Mouse (Mus musculus) hindbrain, embryonic 13.5 days (tissue): ENCODE results near the gene Kremen2. TPM values are rescaled to one million over a fixed set of nuclear protein-coding genes. Genes with fewer than 3 reads are reported as not detected.

ENCODE experiments used
- ATAC-seq: fragments of 200-750 bp; cut with Nextera tagmentation; 2 replicates; pipeline ENCODE4 v1.8.0; 2017; ENCODE audit warnings: moderate TSS enrichment; ENCODE audit not compliant: low FRiP score
- H3K27ac ChIP-seq: fragments of 300-500 bp; sonication (generic); 2 replicates; pipeline ENCODE4 v1.5.1; 2015; ENCODE audit warnings: inconsistent platforms, mild to moderate bottlenecking, moderate library complexity
- H3K27me3 ChIP-seq: fragments of 300-500 bp; sonication (generic); 2 replicates; pipeline ENCODE4 v1.6.1; 2015; ENCODE audit warnings: mild to moderate bottlenecking, inconsistent platforms
- H3K36me3 ChIP-seq: fragments of 300-500 bp; sonication (generic); 2 replicates; pipeline ENCODE4 v1.6.1; 2015; ENCODE audit warnings: mild to moderate bottlenecking, inconsistent platforms
- H3K4me1 ChIP-seq: fragments of 300-500 bp; sonication (generic); replicated peaks from 2 replicates; pipeline ENCODE4 v1.6.1; 2015; ENCODE audit warnings: inconsistent platforms
- H3K4me2 ChIP-seq: fragments of 300-500 bp; sonication (generic); 2 replicates; pipeline ENCODE4 v1.6.1; 2015; ENCODE audit warnings: inconsistent platforms, mild to moderate bottlenecking, moderate library complexity
- H3K4me3 ChIP-seq: fragments of 300-500 bp; sonication (generic); 2 replicates; pipeline ENCODE4 v1.5.1; 2015; ENCODE audit warnings: mild to moderate bottlenecking, inconsistent platforms
- H3K9ac ChIP-seq: fragments of 300-500 bp; sonication (generic); 2 replicates; pipeline ENCODE4 v1.6.1; 2015; ENCODE audit warnings: mild to moderate bottlenecking, inconsistent platforms
- H3K9me3 ChIP-seq: fragments of 300-500 bp; sonication (generic); 2 replicates; pipeline ENCODE4 v1.6.1; 2016; ENCODE audit warnings: inconsistent platforms
- WGBS: fragments of 180-500 bp; shearing (Covaris S2); methylation state at CpG from one replicate; pipeline ENCODE4 v1.1.7; 2015; 5-methylcytosine and 5-hydroxymethylcytosine counted together
- polyA plus RNA-seq: library from polyadenylated mRNA; unstranded; fragments of >200 nt; fragmentation: Nextera tagmentation; extraction: Ambion mirVana; gene quantifications from 2 replicates; pipeline ENCODE4 v1.2.1, GENCODE M21; 2015

Gene Kremen2
- 0.55 and 0.83 TPM in 2 replicates for polyA plus RNA-seq

- Histone ChIP-seq H3K27me3 (peaks cover 82% of the 10 kb centered on the region), H3K4me2 (peak within 1 kb of the TSS; percentile 72), H3K9me3 (no peaks in the 10 kb centered on the region), H3K9ac (peak within 1 kb of the TSS; percentile 71), H3K4me3 (peak within 1 kb of the TSS; percentile 40), H3K36me3 (peaks cover 4% of the 10 kb centered on the region), H3K4me1 (peaks cover 36% of the 10 kb centered on the region), H3K27ac (no peak within 1 kb of the TSS)
- WGBS: 1% methylated on average over 40 of the region's 45 CpGs
- no peak for ATAC-seq
Observed at GRCm38 (mm10) chr17:23745301-23746251, at the start of gene Kremen2. Gene Kremen2, minus strand, starts transcription at chr17:23745833.

GRCm38 (mm10) chr17:23795323-23795722 lies 49.7 kb upstream of the Kremen2 start:
- Histone ChIP-seq H3K27ac (no peak overlapping the region), H3K4me2 (no peak overlapping the region), H3K9ac (no peak overlapping the region), H3K36me3 (peaks cover 16% of the 10 kb centered on the region), H3K27me3 (no peaks in the 10 kb centered on the region), H3K4me1 (peaks cover 24% of the 10 kb centered on the region), H3K9me3 (no peaks in the 10 kb centered on the region), H3K4me3 (no peak overlapping the region)
- ATAC-seq: no peak
- 95% methylated on average over 8 of the region's 8 CpGs for WGBS

GRCm38 (mm10) chr17:23791079-23791357 lies 45.4 kb upstream of the Kremen2 start:
- ATAC-seq: 0 out of 2 replicates have a peak, but pooled peaks have one; percentile 1
- Histone ChIP-seq H3K4me1 (peaks cover 37% of the 10 kb centered on the region), H3K27ac (peak overlapping the region; percentile 98), H3K36me3 (no peaks in the 10 kb centered on the region), H3K9me3 (no peaks in the 10 kb centered on the region), H3K27me3 (no peaks in the 10 kb centered on the region), H3K4me3 (peak overlapping the region; percentile 45), H3K4me2 (peak overlapping the region; percentile 75), H3K9ac (peak overlapping the region; percentile 85)
- WGBS: 58% methylated on average over 2 of the region's 2 CpGs

GRCm38 (mm10) chr17:23790269-23791078 lies 44.8 kb upstream of the Kremen2 start, which contains the start of gene Srrm2:
Gene Srrm2, plus strand, starts transcription at chr17:23790532.
- H3K4me1 ChIP-seq: peaks cover 39% of the 10 kb centered on the region
- H3K27ac ChIP-seq: peak within 1 kb of the TSS; percentile 98
- ATAC-seq: peak; percentile 22
- no peaks in the 10 kb centered on the region for H3K27me3 ChIP-seq
- H3K36me3 ChIP-seq: no peaks in the 10 kb centered on the region
- H3K9ac ChIP-seq: peak within 1 kb of the TSS; percentile 85
- no peaks in the 10 kb centered on the region for H3K9me3 ChIP-seq
- WGBS: 1% methylated on average over 29 of the region's 29 CpGs
- H3K4me2 ChIP-seq: peak within 1 kb of the TSS; percentile 75
- H3K4me3 ChIP-seq: peak within 1 kb of the TSS; percentile 45

GRCm38 (mm10) chr17:23789749-23790268 lies 44.2 kb upstream of the Kremen2 start:
- H3K9me3 ChIP-seq: no peaks in the 10 kb centered on the region
- peak overlapping the region; percentile 98 for H3K27ac ChIP-seq
- peak overlapping the region; percentile 85 for H3K9ac ChIP-seq
- WGBS: 16% methylated on average over 8 of the region's 8 CpGs
- no peaks in the 10 kb centered on the region for H3K27me3 ChIP-seq
- H3K4me1 ChIP-seq: peaks cover 45% of the 10 kb centered on the region
- H3K4me2 ChIP-seq: peak overlapping the region; percentile 75
- peak overlapping the region; percentile 45 for H3K4me3 ChIP-seq
- no peak for ATAC-seq
- no peaks in the 10 kb centered on the region for H3K36me3 ChIP-seq

GRCm38 (mm10) chr17:23788973-23789372 lies 43.3 kb upstream of the Kremen2 start:
- no peak overlapping the region for H3K27ac ChIP-seq
- no peak overlapping the region for H3K4me2 ChIP-seq
- ATAC-seq: no peak
- H3K9me3 ChIP-seq: no peaks in the 10 kb centered on the region
- no peak overlapping the region for H3K9ac ChIP-seq
- H3K4me3 ChIP-seq: no peak overlapping the region
- no peaks in the 10 kb centered on the region for H3K36me3 ChIP-seq
- H3K4me1 ChIP-seq: peaks cover 45% of the 10 kb centered on the region
- no peaks in the 10 kb centered on the region for H3K27me3 ChIP-seq
- WGBS: 89% methylated on average over 4 of the region's 4 CpGs

- Histone ChIP-seq H3K36me3 (no peaks in the 10 kb centered on the region), H3K9me3 (no peaks in the 10 kb centered on the region), H3K27me3 (no peaks in the 10 kb centered on the region), H3K4me2 (peak overlapping the region; percentile 70), H3K4me1 (peaks cover 33% of the 10 kb centered on the region), H3K4me3 (peak overlapping the region; percentile 66), H3K9ac (peak overlapping the region; percentile 89), H3K27ac (peak overlapping the region; percentile 97)
- peak; percentile 74 for ATAC-seq
- 7% methylated on average over 13 of the region's 13 CpGs for WGBS
Observed at GRCm38 (mm10) chr17:23786510-23786931, 40.9 kb upstream of the Kremen2 start.

GRCm38 (mm10) chr17:23785561-23786471 lies 40.2 kb upstream of the Kremen2 start, which contains the start of gene Flywch2:
Gene Flywch2, minus strand, starts transcription at chr17:23786081.
- 2% methylated on average over 43 of the region's 43 CpGs for WGBS
- H3K4me2 ChIP-seq: peak within 1 kb of the TSS; percentile 70
- H3K27me3 ChIP-seq: no peaks in the 10 kb centered on the region
- peaks cover 26% of the 10 kb centered on the region for H3K4me1 ChIP-seq
- no peaks in the 10 kb centered on the region for H3K36me3 ChIP-seq
- peak within 1 kb of the TSS; percentile 66 for H3K4me3 ChIP-seq
- ATAC-seq: peak; percentile 90
- peak within 1 kb of the TSS; percentile 89 for H3K9ac ChIP-seq
- peak within 1 kb of the TSS; percentile 97 for H3K27ac ChIP-seq
- H3K9me3 ChIP-seq: no peaks in the 10 kb centered on the region

GRCm38 (mm10) chr17:23783352-23783751 lies 37.7 kb upstream of the Kremen2 start:
- no peaks in the 10 kb centered on the region for H3K27me3 ChIP-seq
- peaks cover 12% of the 10 kb centered on the region for H3K4me1 ChIP-seq

GRCm38 (mm10) chr17:23778447-23778846 lies 32.8 kb upstream of the Kremen2 start:
- 0 out of 2 replicates have a peak overlapping the region, but pooled peaks have one; percentile 19 for H3K9ac ChIP-seq
- H3K36me3 ChIP-seq: peaks cover 9% of the 10 kb centered on the region; the same call in 1 of the 2 replicates
- no peaks in the 10 kb centered on the region for H3K27me3 ChIP-seq
- H3K4me3 ChIP-seq: no peak overlapping the region
- no peak overlapping the region for H3K4me2 ChIP-seq
- 0 out of 2 replicates have a peak overlapping the region, but pooled peaks have one; percentile 8 for H3K27ac ChIP-seq
- H3K9me3 ChIP-seq: no peaks in the 10 kb centered on the region
- H3K4me1 ChIP-seq: 0 out of 2 replicates have a peak, but pooled peaks cover 4% of the 10 kb centered on the region
- 67% methylated on average over 2 of the region's 2 CpGs for WGBS
- no peak for ATAC-seq

More at GRCm38 (mm10) chr17:23783352-23783751, 37.7 kb upstream of the Kremen2 start:
- no peak overlapping the region for H3K9ac ChIP-seq
- H3K9me3 ChIP-seq: no peaks in the 10 kb centered on the region
- ATAC-seq: no peak
- H3K4me2 ChIP-seq: no peak overlapping the region
- no peak overlapping the region for H3K4me3 ChIP-seq
- H3K27ac ChIP-seq: no peak overlapping the region
- peaks cover 7% of the 10 kb centered on the region; the same call in 1 of the 2 replicates for H3K36me3 ChIP-seq

- no peaks in the 10 kb centered on the region for H3K9me3 ChIP-seq
- no peak overlapping the region for H3K27ac ChIP-seq
- no peak for ATAC-seq
- H3K9ac ChIP-seq: no peak overlapping the region
- WGBS: 68% methylated on average over 2 of the region's 2 CpGs
- H3K27me3 ChIP-seq: no peaks in the 10 kb centered on the region
- H3K4me2 ChIP-seq: no peak overlapping the region
- 0 out of 2 replicates have a peak, but pooled peaks cover 4% of the 10 kb centered on the region for H3K4me1 ChIP-seq
- peaks cover 9% of the 10 kb centered on the region; the same call in 1 of the 2 replicates for H3K36me3 ChIP-seq
- no peak overlapping the region for H3K4me3 ChIP-seq
Observed at GRCm38 (mm10) chr17:23777141-23777540, 31.5 kb upstream of the Kremen2 start.
